Mouse (Mus musculus): ENCODE measurements around the gene Stam2.

- no peak for TF ChIP-seq CTCF (IDR thresholded peaks at IDR 0.05; ENCODE audit: low read depth)
- TF ChIP-seq EP300 (IDR thresholded peaks at IDR 0.05; ENCODE audit: low read depth): no peak
These were observed 30.8 kb upstream of the Stam2 start for GRCm38 (mm10) chr2:52772774-52773393.

Data from liver, postnatal 0 days (tissue).